Mouse (Mus musculus): Measurements from ENCODE around the gene Gm49368. TPM values are rescaled to one million over a fixed set of nuclear protein-coding genes. Genes with fewer than 3 reads are reported as not detected.
"Not testable (repeated sequence)": the region's sequence is repeated elsewhere in the genome, so short reads cannot be mapped to it uniquely, and the experiment has no call there.

The Gm49368 gene
- polyA plus RNA-seq, 1 experiment from 2014 or later = not detected

GRCm38 (mm10) chr7:128032989-128033293 lies 29.5 kb upstream of the Gm49368 start:
- no peak for DNase-seq (ENCODE audit: low spot score)
- Histone ChIP-seq H3K36me3 (no peaks in the 10 kb centered on the region), H3K27ac (replicated peaks) (no peak overlapping the region), H3K9me3 (replicated peaks) (no peaks in the 10 kb centered on the region), H3K27me3 (ENCODE audit: low read depth, poor library complexity, severe bottlenecking) (no peaks in the 10 kb centered on the region), H3K4me3 (no peak overlapping the region), H3K4me1 (no peaks in the 10 kb centered on the region)
- 92% methylated on average over 3 of the region's 3 CpGs for WGBS

GRCm38 (mm10) chr7:128033616-128034015 lies 28.9 kb upstream of the Gm49368 start:
- WGBS = 89% methylated on average over 4 of the region's 4 CpGs
- H3K27me3 ChIP-seq (ENCODE audit: low read depth, poor library complexity, severe bottlenecking) = no peaks in the 10 kb centered on the region
- H3K9me3 ChIP-seq (replicated peaks) = no peaks in the 10 kb centered on the region
- no peaks in the 10 kb centered on the region for H3K36me3 ChIP-seq
- H3K4me3 ChIP-seq = no peak overlapping the region
- DNase-seq (ENCODE audit: low spot score) = no peak
- H3K27ac ChIP-seq (replicated peaks) = no peak overlapping the region
- H3K4me1 ChIP-seq = no peaks in the 10 kb centered on the region

- WGBS = 86% methylated on average over 15 of the region's 15 CpGs
- not testable (repeated sequence) for H3K4me1 ChIP-seq, H3K4me3 ChIP-seq
Observed at GRCm38 (mm10) chr7:128042161-128042820, 20.2 kb upstream of the Gm49368 start.

GRCm38 (mm10) chr7:128044142-128044785 lies 18.2 kb upstream of the Gm49368 start:
- Histone ChIP-seq H3K36me3 (no peaks in the 10 kb centered on the region), H3K27me3 (ENCODE audit: low read depth, poor library complexity, severe bottlenecking) (no peaks in the 10 kb centered on the region), H3K4me1 (no peaks in the 10 kb centered on the region), H3K27ac (replicated peaks) (no peak overlapping the region), H3K4me3 (no peak overlapping the region), H3K9me3 (replicated peaks) (no peaks in the 10 kb centered on the region)
- 74% methylated on average over 4 of the region's 4 CpGs for WGBS
- DNase-seq (ENCODE audit: low spot score) = no peak

More at GRCm38 (mm10) chr7:128042161-128042820, 20.2 kb upstream of the Gm49368 start:
- not testable (repeated sequence) for H3K36me3 ChIP-seq; H3K27me3 ChIP-seq (ENCODE audit: low read depth, poor library complexity, severe bottlenecking); DNase-seq (ENCODE audit: low spot score); H3K27ac ChIP-seq (replicated peaks); H3K9me3 ChIP-seq (replicated peaks)

GRCm38 (mm10) chr7:128045640-128046039 lies 16.8 kb upstream of the Gm49368 start:
- 70% methylated on average over 2 of the region's 2 CpGs for WGBS
- H3K4me3 ChIP-seq = no peak overlapping the region
- H3K4me1 ChIP-seq = no peaks in the 10 kb centered on the region
- H3K27ac ChIP-seq (replicated peaks) = no peak overlapping the region
- no peaks in the 10 kb centered on the region for H3K27me3 ChIP-seq (ENCODE audit: low read depth, poor library complexity, severe bottlenecking)
- no peaks in the 10 kb centered on the region for H3K9me3 ChIP-seq (replicated peaks)
- H3K36me3 ChIP-seq = no peaks in the 10 kb centered on the region
- DNase-seq (ENCODE audit: low spot score) = no peak

GRCm38 (mm10) chr7:128048819-128049218 lies 13.7 kb upstream of the Gm49368 start:
- no peak overlapping the region for H3K27ac ChIP-seq (replicated peaks)
- no peak overlapping the region for H3K4me3 ChIP-seq
- H3K36me3 ChIP-seq = no peaks in the 10 kb centered on the region
- H3K4me1 ChIP-seq = no peaks in the 10 kb centered on the region
- no peaks in the 10 kb centered on the region for H3K9me3 ChIP-seq (replicated peaks)
- no peak for DNase-seq (ENCODE audit: low spot score)
- 95% methylated on average over 4 of the region's 4 CpGs for WGBS
- H3K27me3 ChIP-seq (ENCODE audit: low read depth, poor library complexity, severe bottlenecking) = no peaks in the 10 kb centered on the region

GRCm38 (mm10) chr7:128049254-128049653 lies 13.2 kb upstream of the Gm49368 start:
- Histone ChIP-seq H3K36me3 (no peaks in the 10 kb centered on the region), H3K9me3 (replicated peaks) (no peaks in the 10 kb centered on the region), H3K4me3 (no peak overlapping the region), H3K27ac (replicated peaks) (no peak overlapping the region), H3K4me1 (no peaks in the 10 kb centered on the region), H3K27me3 (ENCODE audit: low read depth, poor library complexity, severe bottlenecking) (no peaks in the 10 kb centered on the region)
- 84% methylated on average over 2 of the region's 2 CpGs for WGBS
- DNase-seq (ENCODE audit: low spot score) = no peak

GRCm38 (mm10) chr7:128050739-128051138 lies 11.7 kb upstream of the Gm49368 start:
- no peaks in the 10 kb centered on the region for H3K4me1 ChIP-seq
- WGBS = 75% methylated on average over 4 of the region's 4 CpGs
- no peak overlapping the region for H3K4me3 ChIP-seq
- no peak overlapping the region for H3K27ac ChIP-seq (replicated peaks)
- no peaks in the 10 kb centered on the region for H3K9me3 ChIP-seq (replicated peaks)
- H3K36me3 ChIP-seq = no peaks in the 10 kb centered on the region
- DNase-seq (ENCODE audit: low spot score) = no peak
- H3K27me3 ChIP-seq (ENCODE audit: low read depth, poor library complexity, severe bottlenecking) = no peaks in the 10 kb centered on the region

- no peak overlapping the region for H3K27ac ChIP-seq (replicated peaks)
- no peaks in the 10 kb centered on the region for H3K36me3 ChIP-seq
- no peak overlapping the region for H3K4me3 ChIP-seq
- no peaks in the 10 kb centered on the region for H3K27me3 ChIP-seq (ENCODE audit: low read depth, poor library complexity, severe bottlenecking)
- H3K9me3 ChIP-seq (replicated peaks) = no peaks in the 10 kb centered on the region
- WGBS = 80% methylated on average over 5 of the region's 5 CpGs
- no peak for DNase-seq (ENCODE audit: low spot score)
- H3K4me1 ChIP-seq = no peaks in the 10 kb centered on the region
Observed at GRCm38 (mm10) chr7:128053061-128053460, 9.4 kb upstream of the Gm49368 start.

- H3K4me3 ChIP-seq = no peak overlapping the region
- no peak overlapping the region for H3K27ac ChIP-seq (replicated peaks)
- no peak for DNase-seq (ENCODE audit: low spot score)
- H3K27me3 ChIP-seq (ENCODE audit: low read depth, poor library complexity, severe bottlenecking) = no peaks in the 10 kb centered on the region
- 74% methylated on average over 3 of the region's 3 CpGs for WGBS
- no peaks in the 10 kb centered on the region for H3K36me3 ChIP-seq
- H3K4me1 ChIP-seq = no peaks in the 10 kb centered on the region
- no peaks in the 10 kb centered on the region for H3K9me3 ChIP-seq (replicated peaks)
Observed at GRCm38 (mm10) chr7:128056917-128057444, 5.5 kb upstream of the Gm49368 start.

GRCm38 (mm10) chr7:128057860-128058259 lies 4.6 kb upstream of the Gm49368 start:
- Histone ChIP-seq H3K4me3 (no peak overlapping the region), H3K27me3 (ENCODE audit: low read depth, poor library complexity, severe bottlenecking) (no peaks in the 10 kb centered on the region), H3K36me3 (no peaks in the 10 kb centered on the region), H3K4me1 (no peaks in the 10 kb centered on the region), H3K9me3 (replicated peaks) (no peaks in the 10 kb centered on the region), H3K27ac (replicated peaks) (no peak overlapping the region)
- WGBS = 83% methylated on average over 8 of the region's 8 CpGs
- no peak for DNase-seq (ENCODE audit: low spot score)

GRCm38 (mm10) chr7:128058576-128058975 lies 3.9 kb upstream of the Gm49368 start:
- no peak for DNase-seq (ENCODE audit: low spot score)
- Histone ChIP-seq H3K27me3 (ENCODE audit: low read depth, poor library complexity, severe bottlenecking) (no peaks in the 10 kb centered on the region), H3K27ac (replicated peaks) (no peak overlapping the region), H3K4me1 (no peaks in the 10 kb centered on the region), H3K36me3 (no peaks in the 10 kb centered on the region), H3K9me3 (replicated peaks) (no peaks in the 10 kb centered on the region), H3K4me3 (no peak overlapping the region)
- 78% methylated on average over 7 of the region's 7 CpGs for WGBS

- no peaks in the 10 kb centered on the region for H3K27me3 ChIP-seq (ENCODE audit: low read depth, poor library complexity, severe bottlenecking)
- no peak overlapping the region for H3K27ac ChIP-seq (replicated peaks)
- DNase-seq (ENCODE audit: low spot score) = no peak
- H3K9me3 ChIP-seq (replicated peaks) = no peaks in the 10 kb centered on the region
- no peaks in the 10 kb centered on the region for H3K36me3 ChIP-seq
- H3K4me1 ChIP-seq = no peaks in the 10 kb centered on the region
- no peak overlapping the region for H3K4me3 ChIP-seq
- WGBS = 83% methylated on average over 4 of the region's 4 CpGs
Observed at GRCm38 (mm10) chr7:128059091-128059490, 3.4 kb upstream of the Gm49368 start.

Data from midbrain, embryonic 10.5 days (tissue).